Mouse (Mus musculus): ENCODE results near the gene Plac9a. TPM values are rescaled to one million over a fixed set of nuclear protein-coding genes. Genes with fewer than 3 reads are reported as not detected.
A peak's percentile ranks its signal among the peaks of the same experiment; 100 is the strongest.
"Not testable (repeated sequence)": the region's sequence is repeated elsewhere in the genome, so short reads cannot be mapped to it uniquely, and the experiment has no call there.

Plac9a gene
- polyA plus RNA-seq (2014; fragmentation: Nextera tagmentation; extraction: Ambion mirVana), result not detected in 2 replicates

DNA sequence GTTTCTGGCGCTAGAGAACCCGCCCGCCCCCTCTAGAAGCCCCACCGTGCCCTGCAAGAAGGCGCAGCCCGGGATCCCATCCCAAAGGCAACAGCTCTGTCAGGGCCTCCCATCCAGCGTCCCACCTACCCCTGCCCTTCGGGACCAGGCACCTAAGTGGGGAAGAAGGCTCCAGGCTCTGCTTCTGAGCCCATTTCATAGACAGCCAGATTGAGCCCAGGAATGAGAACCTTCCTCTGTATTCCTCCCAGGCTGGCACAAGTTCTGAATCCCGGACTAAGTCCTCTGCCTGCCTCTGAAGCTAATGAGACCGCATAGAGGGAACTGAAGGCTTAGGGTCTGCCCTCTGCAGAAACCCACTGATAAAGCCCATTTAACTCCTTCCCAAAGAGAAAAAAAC, at the start of gene Plac9a:
Gene Plac9a, minus strand, starts transcription at position 101 of the 400 bp plus-strand sequence.
- H3K9me3 ChIP-seq (ENCODE audit: control insufficient read depth, low read length); DNase-seq (ENCODE audit: low spot score); H3K36me3 ChIP-seq (ENCODE audit: control insufficient read depth, insufficient read depth, low read length); H3K27ac ChIP-seq (ENCODE audit: low read depth); H3K9ac ChIP-seq (ENCODE audit: low read length); H3K4me1 ChIP-seq (replicated peaks; ENCODE audit: control insufficient read depth, insufficient read depth, low read length); H3K4me3 ChIP-seq (ENCODE audit: low read depth, low read length); H3K27me3 ChIP-seq (replicated peaks; ENCODE audit: control insufficient read depth, insufficient read depth, low read length); H3K4me2 ChIP-seq (ENCODE audit: low read length); ATAC-seq (replicated peaks; ENCODE audit: low FRiP score, low TSS enrichment, low read depth): not testable (repeated sequence)
- WGBS, result no CpG with 5 or more reads among the region's 10 CpGs

DNA sequence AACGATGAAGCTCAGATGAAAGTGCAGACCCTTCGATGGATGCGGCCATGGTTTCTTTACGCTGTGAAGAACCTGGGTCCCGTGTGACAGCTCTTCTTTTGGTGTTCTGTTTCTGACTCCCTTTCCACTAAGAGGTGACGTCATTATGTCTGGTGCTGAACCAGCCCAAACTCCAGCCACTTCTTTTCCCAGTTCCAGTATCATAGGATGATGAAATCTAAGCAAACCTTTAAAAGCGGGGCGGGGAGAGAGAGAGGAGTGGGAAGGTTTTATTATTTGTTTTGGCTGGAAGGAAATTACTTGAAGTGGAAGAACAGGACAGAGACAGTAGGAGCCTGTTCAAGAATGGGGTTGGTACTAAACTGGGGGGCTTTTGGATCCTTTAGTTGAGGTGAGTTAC, 35.1 kb upstream of the Plac9a start, which contains the start of gene Cphx1:
Gene Cphx1, plus strand, starts transcription at position 301 of the 400 bp plus-strand sequence.
- WGBS, result no CpG with 5 or more reads among the region's 8 CpGs
- not testable (repeated sequence) for H3K9ac ChIP-seq (ENCODE audit: low read length); H3K36me3 ChIP-seq (ENCODE audit: control insufficient read depth, insufficient read depth, low read length); H3K27ac ChIP-seq (ENCODE audit: low read depth); H3K27me3 ChIP-seq (replicated peaks; ENCODE audit: control insufficient read depth, insufficient read depth, low read length); ATAC-seq (replicated peaks; ENCODE audit: low FRiP score, low TSS enrichment, low read depth); H3K4me2 ChIP-seq (ENCODE audit: low read length); H3K4me1 ChIP-seq (replicated peaks; ENCODE audit: control insufficient read depth, insufficient read depth, low read length); DNase-seq (ENCODE audit: low spot score); H3K4me3 ChIP-seq (ENCODE audit: low read depth, low read length); H3K9me3 ChIP-seq (ENCODE audit: control insufficient read depth, low read length)

DNA sequence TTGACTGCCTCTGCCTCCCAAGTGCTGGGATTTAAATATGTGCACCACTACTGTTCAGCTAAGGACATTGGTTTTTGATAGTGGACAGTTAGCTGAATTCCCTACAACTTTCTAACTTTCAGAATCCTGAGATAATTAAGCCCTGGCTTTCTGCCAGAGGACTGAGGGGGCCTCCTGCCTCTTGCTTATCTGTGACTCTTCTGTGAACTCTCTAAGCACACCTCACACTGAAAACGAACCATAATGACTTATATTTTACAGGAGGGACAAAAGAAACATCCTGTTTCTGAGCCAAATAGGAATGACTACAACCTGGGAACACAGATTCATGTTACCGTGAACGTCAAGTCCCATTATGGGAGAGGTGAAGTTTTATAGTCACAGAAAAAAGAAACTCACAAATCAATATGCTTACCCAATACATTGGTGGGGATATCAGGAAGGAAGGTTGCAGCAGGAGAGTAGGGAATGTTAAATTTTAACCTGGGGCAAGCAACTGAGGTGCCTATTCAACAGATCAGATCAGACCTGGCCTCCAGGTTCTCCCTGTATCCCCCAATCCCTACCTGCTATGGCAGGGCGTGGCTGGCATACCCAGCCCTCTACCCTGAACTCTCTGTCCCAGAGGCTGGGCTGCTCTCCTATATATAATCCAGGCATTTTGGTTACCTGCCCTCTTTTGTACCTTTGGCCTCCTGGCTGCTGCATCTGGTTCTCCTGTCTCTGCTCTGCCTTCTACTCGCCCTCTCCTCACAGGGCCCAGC, 34.1 kb upstream of the Plac9a start:
- WGBS, result no CpG with 5 or more reads among the region's 5 CpGs
- not testable (repeated sequence) for DNase-seq (ENCODE audit: low spot score)
- ATAC-seq (replicated peaks; ENCODE audit: low FRiP score, low TSS enrichment, low read depth), result peak; percentile 95

DNA sequence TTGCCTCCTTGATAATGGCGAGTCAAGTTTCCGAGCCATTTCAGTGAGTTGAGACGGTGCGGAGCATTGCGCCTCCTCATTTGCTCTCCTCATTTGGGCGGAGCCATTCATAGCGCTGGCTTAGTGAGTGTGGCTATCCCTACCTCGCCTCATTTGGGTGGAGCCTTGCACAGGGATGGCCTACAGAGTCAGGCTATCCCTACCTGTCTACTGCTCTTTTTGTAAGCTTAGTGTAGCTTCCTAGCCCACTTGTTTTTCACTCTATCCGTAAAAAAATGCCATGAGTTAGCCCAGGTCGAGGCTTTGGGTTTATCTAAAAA, 24.6 kb upstream of the Plac9a start, which contains the start of gene Tmem254a:
Gene Tmem254a, minus strand, starts transcription at position 111 of the 320 bp plus-strand sequence.
- DNase-seq (ENCODE audit: low spot score); H3K36me3 ChIP-seq (ENCODE audit: control insufficient read depth, insufficient read depth, low read length); H3K27me3 ChIP-seq (replicated peaks; ENCODE audit: control insufficient read depth, insufficient read depth, low read length); H3K4me1 ChIP-seq (replicated peaks; ENCODE audit: control insufficient read depth, insufficient read depth, low read length); H3K27ac ChIP-seq (ENCODE audit: low read depth); H3K9ac ChIP-seq (ENCODE audit: low read length); H3K4me3 ChIP-seq (ENCODE audit: low read depth, low read length); H3K4me2 ChIP-seq (ENCODE audit: low read length); H3K9me3 ChIP-seq (ENCODE audit: control insufficient read depth, low read length): not testable (repeated sequence)
- WGBS, result no CpG with 5 or more reads among the region's 10 CpGs
- ATAC-seq (replicated peaks; ENCODE audit: low FRiP score, low TSS enrichment, low read depth), result peak; percentile 88

More for the DNA sequence above, 34.1 kb upstream of the Plac9a start:
- H3K9ac ChIP-seq (ENCODE audit: low read length); H3K27ac ChIP-seq (ENCODE audit: low read depth); H3K9me3 ChIP-seq (ENCODE audit: control insufficient read depth, low read length); H3K36me3 ChIP-seq (ENCODE audit: control insufficient read depth, insufficient read depth, low read length); H3K4me2 ChIP-seq (ENCODE audit: low read length); H3K4me1 ChIP-seq (replicated peaks; ENCODE audit: control insufficient read depth, insufficient read depth, low read length); H3K27me3 ChIP-seq (replicated peaks; ENCODE audit: control insufficient read depth, insufficient read depth, low read length); H3K4me3 ChIP-seq (ENCODE audit: low read depth, low read length): not testable (repeated sequence)

DNA sequence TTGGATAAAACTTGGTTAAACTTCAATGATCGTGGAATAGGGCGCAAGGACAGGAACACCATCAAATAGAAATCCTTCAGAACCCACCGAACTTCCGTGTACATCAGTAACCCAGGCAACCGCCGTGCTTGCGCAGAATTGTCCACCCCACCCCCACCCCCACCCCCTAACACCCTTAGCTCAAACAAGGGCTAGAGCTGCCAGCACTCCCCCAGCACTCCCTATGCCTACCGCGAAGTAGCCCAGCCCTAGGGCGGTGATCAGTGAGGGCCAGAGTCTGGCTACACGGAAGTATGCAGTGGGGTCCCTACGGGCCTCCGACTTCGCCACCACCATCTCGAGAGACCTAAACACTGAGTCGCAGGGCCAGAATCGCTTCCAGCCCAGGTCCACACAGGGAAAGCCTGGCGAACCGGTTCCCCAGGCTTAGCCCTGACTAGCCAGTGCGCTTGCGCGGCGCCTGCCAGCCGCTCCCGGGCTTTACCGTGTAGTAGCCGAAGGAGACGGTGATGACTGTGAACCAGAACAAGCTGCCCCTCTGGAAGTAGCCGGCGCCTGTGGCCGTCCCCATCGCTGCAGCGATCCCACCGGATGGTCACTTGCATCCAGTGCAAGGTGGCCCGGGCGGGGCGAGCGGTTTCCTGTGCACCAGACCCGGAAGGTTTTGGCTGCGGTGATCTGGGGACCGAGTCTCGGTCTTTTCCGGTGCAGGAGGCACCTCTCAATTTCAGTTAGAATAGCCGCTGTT, 24.1 kb upstream of the Plac9a start:
- not testable (repeated sequence) for H3K27ac ChIP-seq (ENCODE audit: low read depth); H3K27me3 ChIP-seq (replicated peaks; ENCODE audit: control insufficient read depth, insufficient read depth, low read length); H3K9me3 ChIP-seq (ENCODE audit: control insufficient read depth, low read length); H3K4me3 ChIP-seq (ENCODE audit: low read depth, low read length); H3K36me3 ChIP-seq (ENCODE audit: control insufficient read depth, insufficient read depth, low read length); H3K9ac ChIP-seq (ENCODE audit: low read length); DNase-seq (ENCODE audit: low spot score); H3K4me2 ChIP-seq (ENCODE audit: low read length); H3K4me1 ChIP-seq (replicated peaks; ENCODE audit: control insufficient read depth, insufficient read depth, low read length)
- WGBS, result no CpG with 5 or more reads among the region's 44 CpGs
- peak; percentile 92 for ATAC-seq (replicated peaks; ENCODE audit: low FRiP score, low TSS enrichment, low read depth)

DNA sequence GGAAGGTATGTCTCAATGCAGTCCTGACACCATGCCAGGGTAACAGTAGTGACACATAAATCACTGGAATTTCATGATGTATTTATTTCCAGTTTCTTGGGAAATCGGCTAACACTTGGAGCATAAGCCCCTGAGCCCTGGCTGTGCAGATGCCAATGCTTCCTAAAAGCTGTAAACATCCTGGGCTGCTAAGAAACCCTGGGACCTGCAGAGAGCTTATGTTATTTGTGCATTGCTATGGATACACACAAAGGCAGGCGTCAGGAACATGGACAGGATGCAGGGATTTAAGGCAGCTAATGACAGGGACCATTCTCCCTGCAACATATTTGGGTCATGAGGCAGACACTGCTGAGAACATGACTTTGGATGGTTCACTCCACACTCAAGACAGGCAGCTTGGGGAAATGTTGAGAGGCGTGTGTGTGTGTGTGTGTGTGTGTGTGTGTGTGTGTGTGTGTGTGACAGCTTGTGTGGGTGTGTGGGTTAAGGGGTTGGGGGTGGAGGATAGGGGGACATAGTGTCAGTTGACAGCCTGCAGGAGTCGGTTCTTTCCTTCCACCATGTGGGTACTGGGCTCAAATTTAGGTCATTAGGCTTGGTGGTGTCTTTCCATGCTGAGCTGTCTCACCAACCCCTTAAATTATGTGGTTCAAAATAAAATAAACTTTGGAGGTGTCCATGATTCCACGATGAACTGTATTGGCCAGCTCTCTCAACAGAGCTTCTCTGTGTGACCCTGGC, 15.7 kb upstream of the Plac9a start:
- WGBS, result no CpG with 5 or more reads among the region's 5 CpGs
- not testable (repeated sequence) for ATAC-seq (replicated peaks; ENCODE audit: low FRiP score, low TSS enrichment, low read depth); H3K4me2 ChIP-seq (ENCODE audit: low read length); H3K9me3 ChIP-seq (ENCODE audit: control insufficient read depth, low read length); H3K4me3 ChIP-seq (ENCODE audit: low read depth, low read length); H3K27me3 ChIP-seq (replicated peaks; ENCODE audit: control insufficient read depth, insufficient read depth, low read length); H3K27ac ChIP-seq (ENCODE audit: low read depth); DNase-seq (ENCODE audit: low spot score); H3K4me1 ChIP-seq (replicated peaks; ENCODE audit: control insufficient read depth, insufficient read depth, low read length); H3K9ac ChIP-seq (ENCODE audit: low read length); H3K36me3 ChIP-seq (ENCODE audit: control insufficient read depth, insufficient read depth, low read length)

DNA sequence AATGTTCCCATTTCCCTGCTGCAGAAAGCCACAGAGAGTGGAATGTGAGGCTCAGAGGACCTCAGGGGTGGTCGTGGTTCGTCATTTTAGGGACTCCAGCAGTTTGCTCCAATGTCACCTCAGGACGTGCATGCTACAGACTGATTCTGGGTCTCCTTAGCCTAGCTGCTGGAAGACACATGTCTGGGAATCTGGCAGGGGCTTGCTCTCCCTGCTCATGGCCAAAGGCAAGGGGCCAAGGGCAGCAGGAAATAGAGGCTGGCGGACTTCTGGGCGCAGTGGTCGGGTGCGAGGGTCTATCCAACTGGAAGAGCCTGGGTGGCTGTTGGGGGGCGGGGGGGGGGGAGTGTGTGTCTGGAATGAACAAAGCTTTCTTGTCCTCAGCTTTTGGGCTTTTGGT, 6.1 kb upstream of the Plac9a start:
- not testable (repeated sequence) for H3K27ac ChIP-seq (ENCODE audit: low read depth); H3K27me3 ChIP-seq (replicated peaks; ENCODE audit: control insufficient read depth, insufficient read depth, low read length)

DNA sequence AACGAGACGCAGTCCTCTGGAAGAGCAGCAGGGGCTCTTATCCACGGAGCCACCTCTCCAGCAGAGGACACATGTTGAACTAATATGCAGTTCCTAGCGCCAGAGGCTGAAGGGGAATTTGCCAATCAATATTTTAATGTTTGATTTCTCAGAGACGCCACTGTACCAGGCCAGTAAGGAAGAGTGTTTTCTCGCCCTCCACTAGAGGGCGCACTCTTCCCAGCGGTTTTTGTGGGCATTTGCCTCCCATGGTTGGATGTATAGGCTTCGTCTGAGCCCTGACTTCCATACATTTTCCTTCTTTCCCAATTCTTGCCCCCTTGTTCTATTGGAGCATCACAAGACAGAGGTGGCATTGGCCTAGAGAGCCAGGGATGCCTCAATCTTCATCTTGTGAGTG, 4.4 kb upstream of the Plac9a start:
- ATAC-seq (replicated peaks; ENCODE audit: low FRiP score, low TSS enrichment, low read depth), result not testable (repeated sequence)
- no CpG with 5 or more reads among the region's 9 CpGs for WGBS

More for the DNA sequence above, 6.1 kb upstream of the Plac9a start:
- not testable (repeated sequence) for H3K4me1 ChIP-seq (replicated peaks; ENCODE audit: control insufficient read depth, insufficient read depth, low read length); H3K9ac ChIP-seq (ENCODE audit: low read length); DNase-seq (ENCODE audit: low spot score); H3K9me3 ChIP-seq (ENCODE audit: control insufficient read depth, low read length); ATAC-seq (replicated peaks; ENCODE audit: low FRiP score, low TSS enrichment, low read depth); H3K4me3 ChIP-seq (ENCODE audit: low read depth, low read length); H3K4me2 ChIP-seq (ENCODE audit: low read length); H3K36me3 ChIP-seq (ENCODE audit: control insufficient read depth, insufficient read depth, low read length)
- WGBS, result no CpG with 5 or more reads among the region's 8 CpGs

More for the DNA sequence above, 4.4 kb upstream of the Plac9a start:
- not testable (repeated sequence) for DNase-seq (ENCODE audit: low spot score); H3K36me3 ChIP-seq (ENCODE audit: control insufficient read depth, insufficient read depth, low read length); H3K9me3 ChIP-seq (ENCODE audit: control insufficient read depth, low read length); H3K27me3 ChIP-seq (replicated peaks; ENCODE audit: control insufficient read depth, insufficient read depth, low read length); H3K27ac ChIP-seq (ENCODE audit: low read depth); H3K4me2 ChIP-seq (ENCODE audit: low read length); H3K4me1 ChIP-seq (replicated peaks; ENCODE audit: control insufficient read depth, insufficient read depth, low read length); H3K4me3 ChIP-seq (ENCODE audit: low read depth, low read length); H3K9ac ChIP-seq (ENCODE audit: low read length)

All from intestine, embryonic 14.5 days (tissue).